Mouse (Mus musculus): ENCODE results near the gene Ghsr.

GRCm38 (mm10) chr3:27416786-27417185 lies 45.6 kb downstream of the Ghsr start:
- TF ChIP-seq CTCF (IDR thresholded peaks at IDR 0.05; ENCODE audit: low read depth, low read length) (no peak), POLR2A (IDR thresholded peaks at IDR 0.05; ENCODE audit: borderline replicate concordance, low read depth, low read length) (no peak)

Data from bone marrow macrophage, adult 2 months (primary cell).